Mouse (Mus musculus): ENCODE measurements around the gene Exoc4. TPM values are rescaled to one million over a fixed set of nuclear protein-coding genes. Genes with fewer than 3 reads are reported as not detected.

Gene Exoc4
- polyA plus RNA-seq, 1 experiment: 40.1 TPM

DNA sequence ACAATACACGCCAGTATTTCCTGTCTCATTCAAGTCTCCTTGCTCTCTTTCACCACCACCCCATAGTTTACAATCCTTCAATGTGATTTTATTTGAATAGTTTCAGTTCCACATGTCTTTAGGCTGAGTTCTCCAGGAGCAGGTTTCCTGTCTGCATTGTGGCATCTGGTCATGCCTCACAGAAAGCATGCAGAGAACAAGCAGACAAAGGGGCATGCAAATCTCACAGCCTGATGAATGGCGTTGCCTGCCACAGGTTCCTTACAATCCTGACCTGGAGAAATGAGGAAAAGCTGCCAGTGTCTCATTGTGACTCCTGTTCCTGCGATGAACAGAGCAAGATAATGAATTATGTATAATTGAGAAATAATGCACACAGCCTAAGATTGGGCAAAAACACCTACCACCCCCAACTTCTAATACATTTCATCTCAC is 490.0 kb downstream of the Exoc4 start:
- Histone ChIP-seq H3K4me2 (ENCODE audit: low read depth) (no peak overlapping the region), H3K36me3 (ENCODE audit: control insufficient read depth, insufficient read depth) (no peaks in the 10 kb centered on the region), H3ac (ENCODE audit: control insufficient read depth, insufficient read length) (no peak overlapping the region), H3K27me3 (ENCODE audit: control insufficient read depth, insufficient read depth, insufficient read length) (no peaks in the 10 kb centered on the region), H3K79me2 (ENCODE audit: control insufficient read depth, insufficient read depth) (no peaks in the 10 kb centered on the region), H3K4me3 (no peak overlapping the region)
- TF ChIP-seq CEBPB (IDR thresholded peaks at IDR 0.05; ENCODE audit: insufficient read depth, poor library complexity, severe bottlenecking) (no peak), TCF12 (IDR thresholded peaks at IDR 0.05; ENCODE audit: insufficient read depth, poor library complexity, severe bottlenecking) (no peak), REST (IDR thresholded peaks at IDR 0.05; ENCODE audit: insufficient read depth, insufficient read length) (no peak), MYOG (IDR thresholded peaks at IDR 0.05; ENCODE audit: control insufficient read depth in 1 of 3, insufficient read depth in 1 of 3, insufficient read length in 2 of 3, low read depth in 2 of 3) (no peak), MYOD1 (IDR thresholded peaks at IDR 0.05; ENCODE audit: control insufficient read depth in 1 of 3, insufficient read length in 2 of 3, low read depth in 2 of 3) (no peak), E2F4 (IDR thresholded peaks at IDR 0.05; ENCODE audit: insufficient read depth) (no peak), SRF (IDR thresholded peaks at IDR 0.05; ENCODE audit: control insufficient read depth, insufficient read length, low read depth) (no peak), MAX (IDR thresholded peaks at IDR 0.05; ENCODE audit: low read depth) (no peak), TCF3 (IDR thresholded peaks at IDR 0.05; ENCODE audit: insufficient read length, low read depth) (no peak), POLR2A (IDR thresholded peaks at IDR 0.05; ENCODE audit: insufficient read length, low read depth) (no peak), USF1 (IDR thresholded peaks at IDR 0.05; ENCODE audit: low read depth) (no peak), POLR2AphosphoS2 (IDR thresholded peaks at IDR 0.05; ENCODE audit: insufficient read length, low read depth) (no peak)

DNA sequence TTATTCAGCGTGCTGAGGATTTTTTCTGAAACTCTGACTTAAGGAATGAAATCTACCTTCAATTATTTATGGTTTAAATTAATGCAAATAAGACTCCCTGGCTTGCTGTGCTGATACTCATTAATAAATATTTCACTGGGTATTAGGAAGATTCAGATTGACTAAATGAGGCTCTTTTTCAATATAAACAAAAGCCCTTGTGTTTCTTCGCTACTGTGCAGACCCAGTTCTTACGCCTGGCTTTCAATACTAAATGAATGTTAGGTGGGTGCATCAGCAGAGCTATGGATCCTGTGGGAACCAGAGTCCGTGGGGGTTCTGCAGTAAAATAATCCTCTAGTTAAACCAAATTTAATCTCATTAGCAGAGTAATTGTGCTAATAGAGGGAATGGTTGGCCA is 490.4 kb downstream of the Exoc4 start:
- Histone ChIP-seq H3K4me3 (no peak overlapping the region), H3K4me2 (ENCODE audit: low read depth) (no peak overlapping the region), H3K79me2 (ENCODE audit: control insufficient read depth, insufficient read depth) (no peaks in the 10 kb centered on the region), H3ac (ENCODE audit: control insufficient read depth, insufficient read length) (no peak overlapping the region), H3K27me3 (ENCODE audit: control insufficient read depth, insufficient read depth, insufficient read length) (no peaks in the 10 kb centered on the region), H3K36me3 (ENCODE audit: control insufficient read depth, insufficient read depth) (no peaks in the 10 kb centered on the region)
- TF ChIP-seq MAX (IDR thresholded peaks at IDR 0.05; ENCODE audit: low read depth): no peak
- no peak for TF ChIP-seq MYOD1 (IDR thresholded peaks at IDR 0.05; ENCODE audit: control insufficient read depth in 1 of 3, insufficient read length in 2 of 3, low read depth in 2 of 3)
- TF ChIP-seq SRF (IDR thresholded peaks at IDR 0.05; ENCODE audit: control insufficient read depth, insufficient read length, low read depth): no peak
- no peak for TF ChIP-seq TCF3 (IDR thresholded peaks at IDR 0.05; ENCODE audit: insufficient read length, low read depth)
- TF ChIP-seq REST (IDR thresholded peaks at IDR 0.05; ENCODE audit: insufficient read depth, insufficient read length): no peak
- TF ChIP-seq POLR2A (IDR thresholded peaks at IDR 0.05; ENCODE audit: insufficient read length, low read depth): no peak
- no peak for TF ChIP-seq TCF12 (IDR thresholded peaks at IDR 0.05; ENCODE audit: insufficient read depth, poor library complexity, severe bottlenecking)
- no peak for TF ChIP-seq USF1 (IDR thresholded peaks at IDR 0.05; ENCODE audit: low read depth)
- TF ChIP-seq CEBPB (IDR thresholded peaks at IDR 0.05; ENCODE audit: insufficient read depth, poor library complexity, severe bottlenecking): no peak
- TF ChIP-seq MYOG (IDR thresholded peaks at IDR 0.05; ENCODE audit: control insufficient read depth in 1 of 3, insufficient read depth in 1 of 3, insufficient read length in 2 of 3, low read depth in 2 of 3): no peak
- TF ChIP-seq POLR2AphosphoS2 (IDR thresholded peaks at IDR 0.05; ENCODE audit: insufficient read length, low read depth): no peak
- TF ChIP-seq E2F4 (IDR thresholded peaks at IDR 0.05; ENCODE audit: insufficient read depth): no peak

DNA sequence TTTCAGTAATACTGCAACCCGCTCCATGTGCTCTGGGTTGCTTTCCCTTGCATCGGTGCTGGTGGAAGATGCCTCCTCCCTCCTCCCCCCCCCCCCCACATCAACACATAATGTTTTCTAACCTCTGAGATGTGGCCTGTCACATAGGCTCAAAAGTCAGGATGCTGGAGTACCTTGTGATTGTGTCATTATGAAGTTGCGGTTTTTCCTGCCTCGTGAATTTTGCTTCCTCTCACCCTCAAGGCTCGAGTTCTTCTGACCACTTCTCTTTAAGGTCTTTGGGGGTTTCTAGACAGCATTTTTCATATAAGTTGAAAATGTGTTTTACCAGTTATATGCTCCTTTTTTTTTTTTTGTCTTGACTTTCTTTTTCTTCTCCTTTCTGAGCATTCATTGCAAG is 507.1 kb downstream of the Exoc4 start:
- Histone ChIP-seq H3K36me3 (ENCODE audit: control insufficient read depth, insufficient read depth) (no peaks in the 10 kb centered on the region), H3ac (ENCODE audit: control insufficient read depth, insufficient read length) (no peak overlapping the region), H3K79me2 (ENCODE audit: control insufficient read depth, insufficient read depth) (no peaks in the 10 kb centered on the region), H3K4me2 (ENCODE audit: low read depth) (no peak overlapping the region), H3K27me3 (ENCODE audit: control insufficient read depth, insufficient read depth, insufficient read length) (no peaks in the 10 kb centered on the region), H3K4me3 (no peak overlapping the region)
- TF ChIP-seq TCF3 (IDR thresholded peaks at IDR 0.05; ENCODE audit: insufficient read length, low read depth): no peak
- no peak for TF ChIP-seq REST (IDR thresholded peaks at IDR 0.05; ENCODE audit: insufficient read depth, insufficient read length)
- TF ChIP-seq TCF12 (IDR thresholded peaks at IDR 0.05; ENCODE audit: insufficient read depth, poor library complexity, severe bottlenecking): no peak
- TF ChIP-seq MYOG (IDR thresholded peaks at IDR 0.05; ENCODE audit: control insufficient read depth in 1 of 3, insufficient read depth in 1 of 3, insufficient read length in 2 of 3, low read depth in 2 of 3): no peak

DNA sequence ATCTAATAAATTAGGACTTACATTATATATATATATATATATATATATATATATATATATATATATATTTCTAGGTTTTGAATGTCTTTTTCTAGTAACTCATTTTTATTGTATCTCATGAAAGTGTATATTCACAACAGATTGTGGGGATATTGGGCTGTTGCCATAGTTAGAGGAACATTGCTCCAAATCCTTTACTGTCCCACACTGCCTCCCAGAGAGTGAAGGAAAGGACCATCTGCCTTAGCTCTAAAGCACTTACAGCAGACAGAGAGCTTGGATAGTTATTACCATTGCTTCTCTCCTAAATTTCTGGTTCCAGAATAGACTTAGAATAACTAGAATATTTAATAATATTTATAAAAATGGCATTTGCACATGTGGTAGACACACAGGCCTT is 512.7 kb downstream of the Exoc4 start:
- Histone ChIP-seq H3K4me3 (no peak overlapping the region), H3ac (ENCODE audit: control insufficient read depth, insufficient read length) (no peak overlapping the region), H3K79me2 (ENCODE audit: control insufficient read depth, insufficient read depth) (no peaks in the 10 kb centered on the region), H3K4me2 (ENCODE audit: low read depth) (no peak overlapping the region), H3K36me3 (ENCODE audit: control insufficient read depth, insufficient read depth) (no peaks in the 10 kb centered on the region), H3K27me3 (ENCODE audit: control insufficient read depth, insufficient read depth, insufficient read length) (no peaks in the 10 kb centered on the region)
- TF ChIP-seq REST (IDR thresholded peaks at IDR 0.05; ENCODE audit: insufficient read depth, insufficient read length) (no peak), TCF3 (IDR thresholded peaks at IDR 0.05; ENCODE audit: insufficient read length, low read depth) (no peak), MYOG (IDR thresholded peaks at IDR 0.05; ENCODE audit: control insufficient read depth in 1 of 3, insufficient read depth in 1 of 3, insufficient read length in 2 of 3, low read depth in 2 of 3) (no peak), POLR2AphosphoS2 (IDR thresholded peaks at IDR 0.05; ENCODE audit: insufficient read length, low read depth) (no peak), USF1 (IDR thresholded peaks at IDR 0.05; ENCODE audit: low read depth) (no peak), E2F4 (IDR thresholded peaks at IDR 0.05; ENCODE audit: insufficient read depth) (no peak), POLR2A (IDR thresholded peaks at IDR 0.05; ENCODE audit: insufficient read length, low read depth) (no peak), MYOD1 (IDR thresholded peaks at IDR 0.05; ENCODE audit: control insufficient read depth in 1 of 3, insufficient read length in 2 of 3, low read depth in 2 of 3) (no peak), CEBPB (IDR thresholded peaks at IDR 0.05; ENCODE audit: insufficient read depth, poor library complexity, severe bottlenecking) (no peak)

DNA sequence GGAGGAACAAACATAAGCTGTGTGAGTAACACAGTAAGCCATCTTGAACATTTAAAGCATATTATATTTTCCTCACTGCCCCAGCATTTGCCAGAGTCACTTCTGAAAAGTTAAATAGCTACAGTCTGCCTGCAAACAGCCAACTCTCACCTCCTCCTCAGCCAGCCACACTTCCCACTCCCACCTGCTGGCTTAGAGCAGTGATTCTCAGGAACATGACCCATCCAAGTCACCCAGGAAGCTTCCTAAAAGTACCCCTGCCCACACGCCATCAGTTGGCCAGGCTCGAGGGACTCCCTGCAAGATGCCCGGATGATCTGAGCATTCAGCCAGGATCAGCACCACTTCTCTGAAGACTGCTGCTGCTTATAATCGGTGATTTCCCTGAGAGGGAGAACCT is 514.4 kb downstream of the Exoc4 start:
- Histone ChIP-seq H3K4me3 (no peak overlapping the region), H3K27me3 (ENCODE audit: control insufficient read depth, insufficient read depth, insufficient read length) (no peaks in the 10 kb centered on the region), H3K4me2 (ENCODE audit: low read depth) (no peak overlapping the region), H3K36me3 (ENCODE audit: control insufficient read depth, insufficient read depth) (no peaks in the 10 kb centered on the region), H3K79me2 (ENCODE audit: control insufficient read depth, insufficient read depth) (no peaks in the 10 kb centered on the region), H3ac (ENCODE audit: control insufficient read depth, insufficient read length) (no peak overlapping the region)
- no peak for TF ChIP-seq MYOD1 (IDR thresholded peaks at IDR 0.05; ENCODE audit: control insufficient read depth in 1 of 3, insufficient read length in 2 of 3, low read depth in 2 of 3)
- TF ChIP-seq SRF (IDR thresholded peaks at IDR 0.05; ENCODE audit: control insufficient read depth, insufficient read length, low read depth): no peak
- TF ChIP-seq MAX (IDR thresholded peaks at IDR 0.05; ENCODE audit: low read depth): no peak
- TF ChIP-seq USF1 (IDR thresholded peaks at IDR 0.05; ENCODE audit: low read depth): no peak
- TF ChIP-seq POLR2AphosphoS2 (IDR thresholded peaks at IDR 0.05; ENCODE audit: insufficient read length, low read depth): no peak
- TF ChIP-seq CEBPB (IDR thresholded peaks at IDR 0.05; ENCODE audit: insufficient read depth, poor library complexity, severe bottlenecking): no peak
- no peak for TF ChIP-seq TCF12 (IDR thresholded peaks at IDR 0.05; ENCODE audit: insufficient read depth, poor library complexity, severe bottlenecking)
- no peak for TF ChIP-seq MYOG (IDR thresholded peaks at IDR 0.05; ENCODE audit: control insufficient read depth in 1 of 3, insufficient read depth in 1 of 3, insufficient read length in 2 of 3, low read depth in 2 of 3)
- TF ChIP-seq E2F4 (IDR thresholded peaks at IDR 0.05; ENCODE audit: insufficient read depth): no peak
- no peak for TF ChIP-seq POLR2A (IDR thresholded peaks at IDR 0.05; ENCODE audit: insufficient read length, low read depth)
- no peak for TF ChIP-seq REST (IDR thresholded peaks at IDR 0.05; ENCODE audit: insufficient read depth, insufficient read length)
- TF ChIP-seq TCF3 (IDR thresholded peaks at IDR 0.05; ENCODE audit: insufficient read length, low read depth): no peak
